Mouse (Mus musculus) urinary bladder, postnatal 4 days (tissue): Measurements from ENCODE around the gene Sgta.

ENCODE experiments used
- DNase-seq, 2 experiments: peaks; one replicate each; pipeline ENCODE4 v3.0.0; 2021 to 2022; ENCODE audit warnings: low spot score in 2 of 2

The Sgta gene

DNA sequence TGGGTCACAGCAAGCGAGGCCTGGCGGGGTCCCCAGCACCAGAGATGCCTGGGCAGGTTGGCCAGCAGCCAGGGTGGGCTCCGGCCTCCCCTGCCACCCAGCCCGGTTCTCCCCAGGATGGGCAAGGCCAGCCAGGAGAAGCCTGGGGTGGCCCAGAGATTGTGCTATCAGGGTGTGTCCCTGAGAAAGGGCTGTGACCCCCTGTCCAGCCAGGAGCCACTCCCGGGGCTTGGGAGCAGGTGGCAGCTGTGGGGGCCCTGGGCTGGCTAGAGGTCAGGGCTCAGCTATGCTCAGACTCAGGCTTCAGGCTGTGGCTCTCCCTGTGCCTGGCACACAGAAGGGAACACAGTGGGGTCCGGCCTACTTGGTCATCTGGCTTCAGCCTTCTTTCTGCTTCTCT lies 40.3 kb downstream of the Sgta start:
- no peak for DNase-seq

DNA sequence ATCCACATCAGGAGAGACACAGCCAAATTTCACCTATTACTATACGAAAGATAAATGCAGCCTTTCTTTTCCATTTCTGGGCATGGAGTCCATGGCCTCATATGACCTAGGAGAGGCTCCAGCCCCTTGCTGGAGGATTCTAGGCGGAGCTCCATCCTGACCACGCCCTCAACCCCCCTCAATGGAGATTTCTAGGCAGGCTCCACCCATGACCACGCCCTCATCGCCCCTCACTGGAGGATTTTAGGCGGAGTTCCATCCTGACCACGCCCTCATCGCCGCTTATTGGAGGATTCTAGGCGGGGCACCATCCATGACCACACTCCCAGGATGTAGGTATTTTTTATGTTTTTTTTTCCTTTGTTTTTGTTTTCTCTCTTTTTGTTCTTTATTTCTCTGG lies 41.7 kb downstream of the Sgta start:
- DNase-seq = no peak

DNA sequence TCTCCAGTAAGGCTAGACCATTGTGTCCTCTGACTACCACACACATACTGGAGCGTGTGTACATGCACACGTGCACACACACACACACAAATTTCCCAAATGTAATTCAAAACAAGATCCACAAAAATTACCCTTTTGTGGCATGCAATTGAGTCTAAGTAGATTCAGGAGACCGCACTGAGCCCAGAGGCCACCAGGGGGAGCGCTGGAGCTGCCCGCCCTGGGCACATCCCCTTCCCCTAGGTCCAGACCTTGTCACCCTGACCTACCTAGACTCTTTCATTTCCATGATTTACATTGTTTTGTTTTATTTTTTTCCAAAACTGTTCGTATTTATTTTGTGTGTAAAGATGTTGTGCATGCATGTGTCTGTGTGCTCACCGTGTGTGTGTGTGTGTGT lies 43.3 kb downstream of the Sgta start:
- no peak for DNase-seq

DNA sequence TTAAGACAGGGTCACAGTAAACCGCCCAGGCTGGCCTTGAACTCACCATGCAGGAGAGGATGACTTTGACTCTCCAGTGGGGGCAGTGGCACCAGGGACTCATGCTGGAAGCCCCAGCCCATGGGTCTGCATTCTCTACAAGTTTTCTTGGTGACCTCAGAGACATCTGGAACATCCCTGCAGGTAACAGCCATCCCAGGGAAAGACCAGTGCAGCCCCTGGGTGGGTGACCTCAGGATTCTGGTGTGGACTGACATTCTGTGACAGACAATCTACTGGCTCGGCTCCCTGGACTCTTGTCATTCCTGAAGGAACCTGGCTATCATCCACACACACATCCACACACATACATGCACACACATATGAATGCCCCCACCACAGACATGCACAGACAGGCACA lies 44.3 kb downstream of the Sgta start:
- DNase-seq = no peak

- DNase-seq = peak; percentile 95 to 97
These were observed 45.3 kb downstream of the Sgta start, which contains the start of gene Gng7 for GRCm38 (mm10) chr10:81014393-81015384. Gene Gng7, minus strand, starts transcription at chr10:81014945.

DNA sequence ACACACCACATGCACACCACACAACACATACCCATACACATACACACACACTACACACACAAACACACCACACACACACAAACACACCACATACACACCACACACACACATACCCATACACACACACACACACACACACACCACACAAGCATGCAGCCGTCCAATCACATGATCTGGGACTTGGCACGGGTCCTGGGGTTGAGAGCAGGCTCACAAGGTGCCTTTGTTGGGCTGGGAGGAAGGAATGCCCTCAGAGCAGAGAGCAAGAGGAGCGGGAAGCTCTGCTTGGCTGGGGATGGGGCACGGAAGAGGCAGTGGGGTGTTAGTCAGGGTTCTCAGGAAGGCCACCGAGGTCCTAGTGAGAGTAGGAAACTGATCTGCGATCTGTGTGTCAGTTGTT lies 49.1 kb downstream of the Sgta start:
- DNase-seq = no peak

DNA sequence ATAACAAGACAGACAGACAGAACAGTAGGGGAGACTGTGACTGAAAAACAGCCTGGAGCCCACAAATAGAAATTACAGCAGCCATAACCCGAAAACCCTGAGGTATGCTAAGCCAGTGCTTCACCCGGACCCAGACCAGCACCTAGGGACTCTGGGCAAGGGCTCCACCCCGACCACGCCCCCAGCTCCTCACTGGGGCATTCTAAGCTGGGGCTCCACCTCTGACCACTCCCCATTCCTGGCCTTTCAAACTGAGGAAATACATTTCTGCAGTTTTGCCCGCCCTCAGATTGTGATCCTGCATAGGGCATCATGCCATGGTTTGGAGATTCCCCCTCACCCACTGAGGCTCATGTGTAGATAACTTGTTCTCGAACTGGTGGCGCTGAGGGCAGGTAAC lies 52.7 kb downstream of the Sgta start:
- no peak for DNase-seq

DNA sequence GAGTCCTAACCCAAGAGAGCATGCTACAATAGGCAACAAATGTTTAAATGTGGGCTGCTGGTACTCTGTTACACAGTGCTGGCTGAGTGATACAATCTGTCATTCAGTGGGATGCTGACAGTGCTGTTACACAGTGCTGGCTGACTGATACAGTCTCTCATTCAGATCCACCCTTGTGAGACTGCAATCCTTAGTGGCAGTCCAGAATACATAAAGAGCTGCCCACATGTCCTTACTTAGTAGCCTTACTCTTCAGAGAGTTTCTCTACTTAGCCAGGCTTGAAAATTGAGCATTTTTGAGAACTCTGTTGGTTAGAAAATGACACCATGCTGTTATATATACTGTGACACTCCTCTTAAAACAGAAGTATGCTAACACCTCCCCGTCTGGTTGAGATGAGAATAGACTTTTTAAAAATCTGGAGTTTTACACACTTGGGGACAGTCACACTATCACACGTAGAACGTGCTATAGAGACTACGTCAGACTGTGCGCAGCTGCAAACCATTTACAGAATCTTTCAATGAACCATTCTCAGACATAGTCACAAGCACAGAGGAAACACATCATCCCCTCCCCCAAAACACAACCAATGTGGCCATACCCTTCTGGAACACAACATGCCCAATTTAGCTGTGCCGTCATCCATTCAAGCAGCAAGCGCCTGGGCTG lies 53.8 kb downstream of the Sgta start:
- no peak for DNase-seq

GRCm38 (mm10) chr10:81001161-81001560 lies 58.8 kb downstream of the Sgta start:
- DNase-seq = no peak

GRCm38 (mm10) chr10:81000197-81001062 lies 59.6 kb downstream of the Sgta start:
- no peak for DNase-seq

GRCm38 (mm10) chr10:80999362-81000196 lies 60.4 kb downstream of the Sgta start:
- DNase-seq = peak; percentile 77 to 86

GRCm38 (mm10) chr10:80998778-80999177 lies 61.2 kb downstream of the Sgta start:
- DNase-seq = no peak

GRCm38 (mm10) chr10:80998021-80998420 lies 62.0 kb downstream of the Sgta start:
- no peak for DNase-seq

- DNase-seq = no peak
These were observed 62.6 kb downstream of the Sgta start for GRCm38 (mm10) chr10:80997332-80997731.

DNA sequence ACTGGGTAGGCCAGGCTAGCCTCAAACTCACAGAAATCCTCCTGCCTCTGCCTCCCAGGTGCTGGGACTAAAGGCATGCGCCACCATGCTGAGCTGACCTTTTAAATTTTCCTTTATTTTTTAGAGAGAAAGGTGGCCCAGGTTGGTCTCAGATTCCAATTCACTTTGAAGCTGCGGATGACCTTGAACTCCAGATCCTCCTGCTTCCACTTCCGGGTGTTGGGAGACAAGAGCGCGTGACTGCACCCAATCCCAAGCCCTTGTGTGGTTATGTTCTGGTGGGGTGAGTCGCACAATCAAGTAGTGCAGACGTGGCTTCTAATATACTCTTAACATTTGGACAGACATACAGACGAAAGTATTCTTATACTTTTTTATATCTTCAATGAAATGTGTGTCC lies 63.5 kb downstream of the Sgta start:
- DNase-seq = no peak

DNA sequence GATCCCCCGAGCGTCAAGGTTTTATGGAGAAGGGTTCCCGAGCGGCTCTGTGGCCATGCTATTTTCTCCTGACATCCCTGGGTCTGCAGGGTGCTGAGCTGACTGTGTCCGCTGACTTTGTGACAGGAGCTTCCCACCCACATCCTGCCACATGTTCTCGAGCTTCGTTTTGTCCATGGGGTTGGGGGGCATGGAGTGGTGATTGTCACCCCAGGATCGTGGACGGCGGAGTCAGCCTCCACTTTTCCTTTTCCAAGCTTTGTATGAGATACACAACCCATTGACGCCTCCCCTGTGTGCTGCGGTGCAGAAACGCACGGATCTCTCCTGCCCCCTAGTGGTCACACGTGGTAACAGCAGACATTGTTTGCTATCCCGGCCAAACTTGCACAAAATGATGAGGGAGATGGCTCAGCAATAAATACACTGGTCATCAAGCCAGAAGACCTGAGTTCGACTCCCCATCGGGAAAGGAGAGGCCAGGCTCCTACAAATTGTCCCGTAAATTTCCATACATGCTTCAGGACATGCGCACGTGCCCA lies 64.8 kb downstream of the Sgta start:
- peak; percentile 65 to 85 for DNase-seq

GRCm38 (mm10) chr10:80994621-80995020 lies 65.4 kb downstream of the Sgta start:
- no peak for DNase-seq
